Mouse (Mus musculus): ENCODE data around the gene Stx1b. TPM values are rescaled to one million over a fixed set of nuclear protein-coding genes. Genes with fewer than 3 reads are reported as not detected.

Stx1b gene
- total and polyA plus RNA-seq, 3 experiments = 0.08 to 0.31 TPM; not detected in 1

DNA sequence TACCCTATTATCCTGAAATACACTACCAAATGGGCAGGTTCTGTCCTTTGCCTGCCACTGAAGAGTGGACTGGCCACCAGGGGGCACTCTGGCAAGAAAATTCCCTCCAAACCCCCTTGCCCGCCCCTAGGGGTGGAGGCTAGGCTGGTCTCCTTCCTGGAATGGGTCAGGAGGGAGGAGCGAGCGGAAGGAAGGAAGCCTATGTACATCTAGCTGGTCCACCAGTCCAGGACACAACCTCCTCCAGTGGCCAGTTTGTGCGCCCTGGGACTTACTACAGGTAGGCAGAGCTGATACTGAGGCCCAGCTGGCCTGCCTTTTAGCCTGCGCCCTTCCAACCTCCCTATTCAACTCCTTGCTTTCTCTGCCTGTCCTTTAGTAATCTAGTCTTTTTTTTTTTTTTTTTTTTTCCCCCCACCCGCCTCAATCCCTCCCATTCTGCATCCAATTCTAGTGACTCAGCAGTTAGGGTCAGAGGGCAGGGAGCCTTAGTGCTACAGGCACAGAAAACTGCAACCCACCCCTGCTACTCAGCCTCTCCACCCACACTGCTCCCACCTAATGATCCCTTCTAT, 23.8 kb downstream of the Stx1b start, which contains the start of gene Hsd3b7:
Hsd3b7 (plus strand) TSS at position 170 of the 575 bp plus-strand sequence.
- Histone ChIP-seq H3K4me1 (ENCODE audit: control insufficient read depth in 1 of 2, insufficient read depth in 2 of 2) (peaks cover 0 to 20% of the 10 kb centered on the region in 2 experiments; a peak in 2 of 4 replicates), H3K4me3 (replicated peaks in 1 of 3; ENCODE audit: low read depth in 2 of 3, low read length in 2 of 3, poor library complexity in 1 of 3) (peak within 1 kb of the TSS in 1 of 3 experiments; percentile 47)
- dilution Hi-C loops (cut with MboI; ENCODE audit: extremely low pct_ligation_motif_present, extremely low pct_unique_long_range_greater_than_20kb, low sequenced_read_pairs) = no loop called here

DNA sequence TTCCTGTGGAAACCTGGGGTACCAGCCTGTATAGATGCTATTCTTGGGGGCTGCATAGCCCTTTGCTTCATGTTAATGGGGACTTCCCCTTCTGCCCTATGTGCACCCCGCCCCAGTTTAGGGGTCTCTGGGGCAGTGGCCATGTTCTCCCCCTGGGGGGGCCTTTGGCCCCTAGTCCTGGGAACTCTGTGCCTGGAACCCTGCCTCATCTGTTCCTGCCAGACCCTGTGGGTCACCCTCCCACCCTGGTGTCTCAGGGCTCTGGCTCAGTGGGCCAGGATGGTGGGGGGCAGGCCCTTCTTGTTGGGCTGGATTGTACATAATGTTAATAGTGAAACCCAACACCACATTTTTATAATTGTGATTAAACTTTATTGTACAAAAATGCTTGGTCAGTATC, 24.6 kb downstream of the Stx1b start:
- dilution Hi-C loops (cut with MboI; ENCODE audit: extremely low pct_ligation_motif_present, extremely low pct_unique_long_range_greater_than_20kb, low sequenced_read_pairs) = no loop called here
- H3K79me2 ChIP-seq (replicated peaks; ENCODE audit: control insufficient read depth, extremely low read depth, insufficient read depth, poor library complexity, severe bottlenecking) = no peaks in the 10 kb centered on the region
- peaks cover 67 to 96% of the 10 kb centered on the region in 2 experiments for H3K36me3 ChIP-seq (replicated peaks in 1 of 2; ENCODE audit: control insufficient read depth in 1 of 2, insufficient read depth in 1 of 2, low read length in 1 of 2)
- in situ Hi-C loops (cut with MboI; ENCODE audit: low pct_ligation_motif_present, low pct_unique_long_range_greater_than_20kb, low sequenced_read_pairs) = loop anchor here (25.0 kb wide), 1 partner anchor 812 kb away; the partner anchor contains the start of genes Cdipt and Cdiptos
- no peaks in the 10 kb centered on the region for H3K9me3 ChIP-seq (replicated peaks; ENCODE audit: low read length)
- H3K4me2 ChIP-seq (ENCODE audit: insufficient read depth, low read depth, poor library complexity, severe bottlenecking) = no peak overlapping the region
- TF ChIP-seq ELF1 (IDR thresholded peaks at IDR 0.05; ENCODE audit: low read depth, low read length) (no peak), E2F4 (IDR thresholded peaks at IDR 0.05; ENCODE audit: insufficient replicate concordance, low read depth, low read length) (no peak), ETS1 (conservative IDR thresholded peaks at IDR 0.05; ENCODE audit: low read depth, low read length) (no peak), PAX5 (IDR thresholded peaks at IDR 0.05; ENCODE audit: low read length) (no peak), MAX (IDR thresholded peaks at IDR 0.05; ENCODE audit: low read length) (no peak), RCOR1 (conservative IDR thresholded peaks at IDR 0.05; ENCODE audit: low read depth, low read length) (no peak), CTCF (conservative IDR thresholded peaks at IDR 0.05 in 1 of 2, IDR thresholded peaks at IDR 0.05 in 1 of 2; ENCODE audit: low read depth in 2 of 2, low read length in 2 of 2) (no peak), EP300 (IDR thresholded peaks at IDR 0.05; ENCODE audit: low read length) (no peak), UBTF (IDR thresholded peaks at IDR 0.05; ENCODE audit: low read depth, low read length) (no peak), NELFE (IDR thresholded peaks at IDR 0.05; ENCODE audit: low read depth, low read length) (no peak), KAT2A (IDR thresholded peaks at IDR 0.05; ENCODE audit: insufficient replicate concordance, low read length) (no peak), ZKSCAN1 (IDR thresholded peaks at IDR 0.05; ENCODE audit: borderline replicate concordance, low read depth, low read length) (no peak), JUND (conservative IDR thresholded peaks at IDR 0.05; ENCODE audit: low read depth, low read length) (no peak), GABPA (IDR thresholded peaks at IDR 0.05; ENCODE audit: insufficient replicate concordance, low read depth, low read length) (no peak), CHD2 (IDR thresholded peaks at IDR 0.05; ENCODE audit: low read length) (no peak), NRF1 (IDR thresholded peaks at IDR 0.05; ENCODE audit: low read depth, low read length) (no peak), MYC (IDR thresholded peaks at IDR 0.05; ENCODE audit: low read depth, low read length) (no peak), USF2 (conservative IDR thresholded peaks at IDR 0.05; ENCODE audit: low read depth, low read length) (no peak)
- H3K4me3 ChIP-seq (replicated peaks in 1 of 3; ENCODE audit: low read depth in 2 of 3, low read length in 2 of 3, poor library complexity in 1 of 3) = no peak overlapping the region
- no peaks in the 10 kb centered on the region for H3K27me3 ChIP-seq (replicated peaks)
- no peak overlapping the region for H3K27ac ChIP-seq (ENCODE audit: insufficient read depth, low read depth)
- H3K4me1 ChIP-seq (ENCODE audit: control insufficient read depth in 1 of 2, insufficient read depth in 2 of 2) = peaks cover 0 to 20% of the 10 kb centered on the region in 2 experiments; a peak in 2 of 4 replicates
- DNase-seq (ENCODE audit: extremely low read depth) = no peak
- H3K9ac ChIP-seq (ENCODE audit: insufficient read depth, low read depth) = no peak overlapping the region

More for the DNA sequence above, 23.8 kb downstream of the Stx1b start, which contains the start of gene Hsd3b7:
- Histone ChIP-seq H3K27ac (ENCODE audit: insufficient read depth, low read depth) (no peak within 1 kb of the TSS), H3K9ac (ENCODE audit: insufficient read depth, low read depth) (no peak within 1 kb of the TSS), H3K79me2 (replicated peaks; ENCODE audit: control insufficient read depth, extremely low read depth, insufficient read depth, poor library complexity, severe bottlenecking) (no peaks in the 10 kb centered on the region), H3K4me2 (ENCODE audit: insufficient read depth, low read depth, poor library complexity, severe bottlenecking) (no peak within 1 kb of the TSS), H3K9me3 (replicated peaks; ENCODE audit: low read length) (no peaks in the 10 kb centered on the region), H3K27me3 (replicated peaks) (no peaks in the 10 kb centered on the region), H3K36me3 (replicated peaks in 1 of 2; ENCODE audit: control insufficient read depth in 1 of 2, insufficient read depth in 1 of 2, low read length in 1 of 2) (peaks cover 59 to 88% of the 10 kb centered on the region in 2 experiments)
- DNase-seq (ENCODE audit: extremely low read depth) = peak; percentile 78
- TF ChIP-seq MAZ (IDR thresholded peaks at IDR 0.05; ENCODE audit: low read depth, low read length) = peak; percentile 82
- TF ChIP-seq ELF1 (IDR thresholded peaks at IDR 0.05; ENCODE audit: low read depth, low read length) = peak; percentile 62
- no peak for TF ChIP-seq TCF12 (IDR thresholded peaks at IDR 0.05; ENCODE audit: low read depth, low read length)
- no peak for TF ChIP-seq MAX (IDR thresholded peaks at IDR 0.05; ENCODE audit: low read length)
- TF ChIP-seq SMC3 (IDR thresholded peaks at IDR 0.05; ENCODE audit: low read depth, low read length) = peak; percentile 86
- TF ChIP-seq CHD2 (IDR thresholded peaks at IDR 0.05; ENCODE audit: low read length) = no peak
- TF ChIP-seq RAD21 (IDR thresholded peaks at IDR 0.05; ENCODE audit: low read depth, low read length) = peak; percentile 60
- TF ChIP-seq IRF4 (IDR thresholded peaks at IDR 0.05; ENCODE audit: low read depth, low read length) = no peak; the same call in 1 of the 2 replicates
- peak; percentile 38 to 91; a peak in 3 of 4 replicates for TF ChIP-seq CTCF (conservative IDR thresholded peaks at IDR 0.05 in 1 of 2, IDR thresholded peaks at IDR 0.05 in 1 of 2; ENCODE audit: low read depth in 2 of 2, low read length in 2 of 2)
- no peak for TF ChIP-seq UBTF (IDR thresholded peaks at IDR 0.05; ENCODE audit: low read depth, low read length)
- TF ChIP-seq SIN3A (IDR thresholded peaks at IDR 0.05; ENCODE audit: low read length) = no peak
- peak; percentile 26; the same call in 1 of the 2 replicates for TF ChIP-seq NELFE (IDR thresholded peaks at IDR 0.05; ENCODE audit: low read depth, low read length)
- TF ChIP-seq CHD1 (IDR thresholded peaks at IDR 0.05; ENCODE audit: low read depth, low read length) = no peak
- TF ChIP-seq GABPA (IDR thresholded peaks at IDR 0.05; ENCODE audit: insufficient replicate concordance, low read depth, low read length) = no peak
- 0 out of 2 replicates have a peak, but pooled peaks have one; percentile 1 for TF ChIP-seq ZC3H11A (IDR thresholded peaks at IDR 0.05; ENCODE audit: low read depth, low read length)
- TF ChIP-seq HCFC1 (IDR thresholded peaks at IDR 0.05; ENCODE audit: low read depth, low read length) = peak; percentile 39; the same call in 1 of the 2 replicates
- no peak for TF ChIP-seq RCOR1 (conservative IDR thresholded peaks at IDR 0.05; ENCODE audit: low read depth, low read length)
- TF ChIP-seq BHLHE40 (IDR thresholded peaks at IDR 0.05; ENCODE audit: low read depth, low read length) = no peak
- in situ Hi-C loops (cut with MboI; ENCODE audit: low pct_ligation_motif_present, low pct_unique_long_range_greater_than_20kb, low sequenced_read_pairs) = no loop called here

Measured in CH12.LX (cell line).